Mouse (Mus musculus) mesoderm, embryonic 11.5 days (tissue): ENCODE data around the gene Armc2.
A peak's percentile ranks its signal among the peaks of the same experiment; 100 is the strongest.

ENCODE experiments used
- DNase-seq: peaks from one replicate; pipeline ENCODE4 v3.0.0-alpha.2; 2012; ENCODE audit warnings: low read depth, low spot score

Armc2 gene

DNA sequence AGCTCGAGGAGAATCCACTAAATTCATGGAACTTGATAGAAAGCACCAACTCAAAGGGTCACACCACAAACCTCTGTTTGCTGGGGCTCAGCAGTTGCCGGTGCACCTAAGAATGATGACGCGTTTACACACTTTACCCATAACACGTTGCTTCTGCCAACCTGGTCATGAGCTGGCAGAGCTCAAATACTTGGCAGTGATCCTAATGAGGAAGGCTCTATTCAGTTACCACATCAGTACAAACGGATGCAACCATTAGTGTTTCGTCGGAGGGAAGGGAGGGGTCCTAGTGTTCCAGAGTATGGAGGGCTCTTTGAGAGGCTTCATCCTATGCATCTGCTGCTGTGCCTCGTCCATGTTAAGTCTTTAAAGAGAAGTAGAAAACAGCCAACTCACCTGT, 3.3 kb upstream of the Armc2 start:
- DNase-seq, result no peak

- no peak for DNase-seq
Measured at GRCm38 (mm10) chr10:42014086-42014485, 4.2 kb downstream of the Armc2 start.

- DNase-seq, result no peak
Measured at GRCm38 (mm10) chr10:42010761-42011435, 7.3 kb downstream of the Armc2 start.

DNA sequence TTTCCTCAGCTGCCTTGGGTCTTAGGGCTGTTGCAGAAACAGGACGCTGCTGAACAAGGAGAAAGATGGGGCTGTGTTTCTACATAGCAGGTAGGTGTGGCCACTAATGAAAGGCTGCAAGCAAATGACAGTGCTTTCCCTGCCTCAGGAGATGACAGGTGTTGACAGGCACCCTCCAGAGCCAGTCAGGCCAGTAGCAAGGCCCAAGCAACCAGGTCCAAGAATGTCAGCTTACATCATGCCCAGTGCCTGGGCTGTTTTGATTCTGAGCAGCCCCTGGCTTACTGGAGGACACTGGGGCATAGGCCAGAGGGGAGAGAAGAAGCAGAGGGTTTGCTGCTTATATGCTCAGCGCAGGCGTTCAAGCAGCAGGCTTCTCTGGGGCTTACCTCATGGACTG, 13.0 kb downstream of the Armc2 start:
- DNase-seq, result no peak

- no peak for DNase-seq
Measured at GRCm38 (mm10) chr10:42004690-42005089, 13.6 kb downstream of the Armc2 start.

- no peak for DNase-seq
Measured at GRCm38 (mm10) chr10:42004056-42004455, 14.2 kb downstream of the Armc2 start.

GRCm38 (mm10) chr10:42003576-42003975, 14.7 kb downstream of the Armc2 start:
- DNase-seq, result no peak

DNA sequence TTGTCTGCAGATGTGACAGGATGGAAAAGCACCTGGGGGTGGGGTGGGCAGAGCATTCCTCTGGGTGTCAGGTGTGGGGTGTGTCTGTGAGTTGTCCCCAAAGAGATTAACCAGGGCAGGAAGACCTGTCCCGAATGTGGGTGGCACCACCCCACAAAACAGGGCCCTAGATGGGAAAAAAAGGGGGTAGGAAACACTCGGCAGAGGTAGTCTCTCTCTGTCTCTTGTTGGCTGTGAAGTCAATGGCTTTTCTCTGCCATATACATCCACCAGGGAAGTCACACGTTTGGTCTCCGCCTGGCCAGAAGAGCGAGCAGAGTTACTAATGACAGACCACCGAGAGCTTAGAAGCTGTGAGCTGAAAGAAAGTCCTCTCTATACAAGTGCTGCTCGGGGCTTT, 15.8 kb downstream of the Armc2 start:
- no peak for DNase-seq

GRCm38 (mm10) chr10:42001260-42001659, 17.0 kb downstream of the Armc2 start:
- no peak for DNase-seq

- DNase-seq, result no peak
Measured at GRCm38 (mm10) chr10:41997691-41998178, 20.5 kb downstream of the Armc2 start.

DNA sequence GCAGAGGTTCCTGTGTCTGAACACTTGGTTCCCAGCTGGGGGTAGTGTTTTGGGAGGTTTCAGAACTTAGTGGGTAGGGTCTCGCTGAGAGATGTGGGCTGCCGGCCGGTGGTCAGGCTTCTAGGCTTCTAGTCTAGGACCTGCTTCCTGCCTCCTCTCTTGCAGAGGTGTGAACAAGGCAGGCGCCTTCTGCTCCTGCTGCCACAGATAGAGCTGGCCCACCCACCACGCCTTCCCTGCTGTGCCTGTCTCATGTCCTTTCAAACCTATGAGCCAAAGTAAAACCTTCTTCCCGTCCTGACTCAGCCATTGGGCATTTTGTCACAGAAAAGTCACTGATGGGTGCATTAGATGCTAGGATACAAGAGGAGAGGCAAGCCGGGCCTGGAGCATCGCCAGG, 22.1 kb downstream of the Armc2 start:
- no peak for DNase-seq

DNA sequence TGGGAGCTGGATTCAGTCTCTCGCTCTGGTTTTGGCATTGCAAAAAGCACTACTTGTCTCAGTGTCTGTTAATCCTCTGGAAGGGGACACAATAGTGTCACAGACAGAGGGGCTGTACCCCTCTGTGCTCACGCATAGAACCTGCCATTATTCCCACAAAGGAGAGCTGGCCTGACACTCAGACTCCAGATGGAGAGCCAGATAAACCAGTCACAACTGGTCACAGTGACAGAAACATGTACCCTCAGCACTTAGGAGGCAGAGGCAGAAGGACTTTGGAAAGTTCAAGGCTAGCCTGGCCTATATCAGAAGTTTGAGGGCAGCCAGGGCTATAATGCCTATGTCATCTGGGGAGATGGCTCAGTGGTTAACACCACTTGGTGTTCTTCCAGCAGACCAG, 23.2 kb downstream of the Armc2 start:
- no peak for DNase-seq

- no peak for DNase-seq
Measured at GRCm38 (mm10) chr10:41994578-41994977, 23.7 kb downstream of the Armc2 start.

DNA sequence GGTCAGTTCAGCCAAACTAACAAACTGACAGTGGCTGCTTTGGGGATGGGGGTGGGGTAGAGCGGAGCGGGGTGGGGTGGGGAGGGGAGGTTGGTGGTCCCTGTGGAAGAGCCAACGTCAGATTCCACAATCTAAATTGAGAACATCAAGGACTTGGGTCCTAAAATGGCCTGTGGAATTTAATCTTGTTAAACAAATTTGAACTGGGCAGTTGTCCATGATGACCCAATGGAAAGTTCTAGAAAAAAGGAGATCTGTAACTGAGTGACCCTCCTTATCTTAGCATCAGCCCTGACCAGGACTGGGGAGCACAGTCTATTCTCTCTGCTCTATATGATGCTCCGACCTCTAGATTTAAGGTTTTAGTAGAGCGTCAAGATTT, 26.2 kb downstream of the Armc2 start:
- DNase-seq, result no peak

DNA sequence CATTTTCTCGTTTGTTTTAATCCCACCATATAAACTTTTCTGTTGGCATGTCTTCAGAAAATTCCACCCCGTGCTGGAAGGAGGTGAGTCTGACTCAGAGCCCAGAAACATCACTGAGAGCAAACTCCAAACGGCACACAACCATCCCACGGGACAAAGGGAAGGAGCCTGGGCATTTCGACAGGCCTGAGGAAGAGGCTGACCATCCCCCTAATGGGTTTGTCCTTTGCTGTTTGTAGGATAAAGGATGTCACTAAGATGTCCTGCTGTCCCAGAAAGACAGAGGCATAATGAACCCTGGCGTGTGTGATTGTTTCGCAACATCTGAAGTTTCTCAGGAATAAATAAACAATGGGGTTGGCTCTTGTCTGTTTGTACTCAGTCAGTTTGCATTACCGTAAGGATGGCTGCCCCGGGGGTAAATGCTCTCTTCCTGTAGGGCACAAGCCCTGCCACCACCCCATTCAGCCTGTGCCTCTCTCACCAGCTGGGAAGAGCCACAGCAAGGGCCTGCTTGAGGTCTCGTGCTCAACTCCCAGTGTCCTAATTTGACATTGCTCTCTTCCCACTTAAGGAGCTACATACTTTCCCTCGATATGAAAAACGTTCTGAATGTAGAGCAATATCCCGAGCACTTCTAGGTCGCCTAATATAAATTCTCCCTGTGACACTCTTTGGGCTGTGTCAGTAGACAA, 26.7 kb downstream of the Armc2 start:
- no peak for DNase-seq

- DNase-seq, result no peak
Measured at GRCm38 (mm10) chr10:41990896-41991295, 27.3 kb downstream of the Armc2 start.

GRCm38 (mm10) chr10:41988930-41989329, 29.3 kb downstream of the Armc2 start:
- DNase-seq, result no peak

GRCm38 (mm10) chr10:41986126-41986525, 32.1 kb downstream of the Armc2 start:
- no peak for DNase-seq

- no peak for DNase-seq
Measured at GRCm38 (mm10) chr10:41984221-41984620, 34.0 kb downstream of the Armc2 start.

GRCm38 (mm10) chr10:41982821-41983220, 35.4 kb downstream of the Armc2 start:
- DNase-seq, result no peak

DNA sequence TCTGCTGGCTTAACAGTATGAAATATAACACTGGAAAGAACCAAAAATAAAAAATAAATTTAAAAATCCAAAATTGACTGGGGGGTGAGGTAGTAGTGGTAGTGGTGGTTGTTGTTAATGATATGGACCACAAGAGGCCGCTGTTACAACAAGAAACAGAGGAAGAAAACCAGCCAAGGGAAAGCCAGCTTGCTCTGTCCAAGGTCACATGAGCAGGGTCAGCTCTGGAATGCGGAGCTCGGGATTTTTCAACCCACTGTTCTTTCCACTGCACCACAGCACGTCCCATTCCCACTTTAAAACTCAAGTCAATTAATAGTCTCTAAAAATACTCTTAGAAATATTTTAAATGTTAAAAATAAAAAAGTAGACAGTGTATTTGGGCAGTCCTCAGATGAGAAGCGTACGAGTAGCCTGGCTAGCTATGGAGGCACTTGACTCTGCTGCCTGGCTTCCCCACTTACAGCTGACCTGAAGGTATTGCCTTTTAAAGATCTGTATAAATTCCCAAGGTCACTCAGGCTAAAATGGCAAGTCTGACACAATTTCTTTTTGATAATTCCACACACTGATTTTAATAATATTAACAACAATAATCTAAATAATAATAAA, 37.4 kb downstream of the Armc2 start:
- peak; percentile 83 for DNase-seq

- no peak for DNase-seq
Measured at GRCm38 (mm10) chr10:41978403-41979234, 39.6 kb downstream of the Armc2 start.
